Mouse (Mus musculus) megakaryocyte, embryonic 14.5 days (primary cell): ENCODE data around the gene Slc35e3.

Experiments
- FLI1 ChIP-seq: IDR thresholded peaks from 2 replicates; pipeline ENCODE4 v1.6.1; 2012; ENCODE audit warnings: low read length, inconsistent platforms, mixed read lengths
- GATA1 ChIP-seq: IDR thresholded peaks from 3 replicates; pipeline ENCODE4 v1.6.1; 2012; ENCODE audit warnings: mixed read lengths, low read length, inconsistent platforms, borderline replicate concordance

DNA sequence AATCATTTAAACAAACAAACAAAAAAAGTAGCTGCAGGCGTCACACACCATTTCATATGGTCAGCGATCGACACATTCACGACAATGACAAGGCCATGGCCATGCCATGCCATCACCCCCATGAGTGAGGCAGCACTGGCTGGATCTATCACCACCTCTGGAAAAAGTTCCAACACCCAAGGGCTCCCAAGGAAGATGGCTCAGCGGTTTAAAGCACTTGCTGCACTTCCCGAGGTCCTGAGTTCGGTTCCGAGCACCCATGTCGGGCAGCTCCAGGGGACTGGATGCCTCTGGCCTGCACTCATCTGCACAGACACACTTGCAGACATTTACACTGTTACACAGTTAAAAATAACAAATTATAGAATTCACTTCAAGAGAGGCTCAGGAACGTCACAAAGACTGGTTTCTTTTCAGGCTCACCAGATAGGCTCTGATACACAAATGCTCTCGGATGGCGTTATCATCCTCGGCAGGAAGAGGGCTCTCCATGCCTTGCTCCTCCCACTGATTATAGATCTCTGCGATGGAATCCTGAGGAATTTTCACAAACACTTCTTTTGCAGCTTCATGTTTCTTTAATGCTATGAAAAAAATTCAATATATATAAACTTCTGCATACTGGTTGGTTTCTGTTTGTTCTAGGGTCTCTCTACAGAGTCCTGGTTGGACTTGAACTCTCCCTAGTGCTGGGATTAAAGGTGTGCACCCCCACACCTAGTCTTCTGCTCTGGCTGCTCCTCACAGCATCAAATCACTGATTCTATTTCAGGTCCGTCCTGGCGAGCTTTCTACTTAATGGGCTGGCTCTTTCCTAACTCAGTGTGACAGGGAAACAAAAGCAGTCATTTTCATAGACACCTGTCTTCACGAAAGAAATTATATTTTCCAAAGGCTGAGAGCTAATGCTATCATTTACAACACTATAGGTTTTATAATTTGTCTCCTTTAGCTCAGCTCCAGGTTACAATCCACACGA lies 12.9 kb upstream of the Slc35e3 start:
- TF ChIP-seq GATA1, result no peak
- TF ChIP-seq FLI1, result no peak
